9 mouse cellular contexts compared by ENCODE assay signal in the genomic region with DNA sequence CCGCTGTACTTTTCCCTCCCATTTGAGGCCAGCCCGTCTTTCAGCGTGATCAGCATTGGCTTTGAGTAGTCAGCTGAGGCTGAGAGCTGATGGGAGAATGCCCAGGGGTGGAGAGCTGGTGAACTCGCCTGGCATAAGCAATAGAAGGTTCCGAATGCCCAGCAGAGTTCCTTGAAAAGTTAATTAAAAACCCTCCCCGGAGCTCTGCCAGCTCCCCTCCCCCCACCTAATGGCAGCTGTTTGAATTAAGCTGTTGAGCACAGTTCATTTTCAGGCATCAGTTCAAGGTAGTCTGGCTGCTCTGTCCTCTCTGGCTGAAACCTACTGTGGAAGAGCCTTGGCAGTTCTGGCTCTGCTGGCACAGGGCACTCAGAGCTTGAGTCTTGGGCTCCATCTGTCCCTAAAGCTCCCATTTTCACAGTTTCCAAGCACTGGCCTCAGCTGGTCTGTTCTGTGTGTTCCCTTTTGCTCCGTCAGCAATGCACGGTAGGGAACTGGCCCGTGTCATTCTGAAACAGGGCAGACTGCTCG. TPM values are rescaled to one million over a fixed set of nuclear protein-coding genes. Genes with fewer than 3 reads are reported as not detected.
DNase-seq lines count a peak whose midpoint lies in the region; TF ChIP-seq lines count a peak whose summit lies in the region.
"Had no signal": no experiment of that assay in that cellular context is flagged by ENCODE, and none has a peak within 500 bp of the region (broad histone marks: within the 10 kb centered on the region; RNA-seq: fewer than 3 reads in every experiment).

No protein-coding gene starts in this region.

- intact Hi-C loops in left cerebral cortex, postnatal 4 days (cut with DNase I), result no loop called here

- DNase-seq in lung, postnatal 36 days, result peak; percentile 32
- DNase-seq in lung, adult 2 months, result no peak
- peak; percentile 55 to 88 for DNase-seq in cerebellum, postnatal 4 days (ENCODE audit: low spot score in 2 of 2)
- peak; percentile 91 for DNase-seq in kidney, adult 18-20 months
- peak; percentile 95 for DNase-seq in left cerebral cortex, postnatal 4 days
- DNase-seq in spleen, adult 18-20 months, result no peak
- no peak for DNase-seq in ovary, adult 18-20 months (ENCODE audit: low spot score)
- DNase-seq in thymus, postnatal 0 days (ENCODE audit: low spot score), result no peak
- DNase-seq: lung, embryonic 14.5 days had no signal

- 0 out of 2 replicates have a peak, but pooled peaks cover 3% of the 10 kb centered on the region for H3K4me1 ChIP-seq in lung, adult 2 months (ENCODE audit: control insufficient read depth, insufficient read depth, low read length)

- H3K4me3 ChIP-seq in lung, adult 2 months (replicated peaks; ENCODE audit: extremely low read depth, low read depth, low read length), result no peak overlapping the region

- 70% methylated on average over 10 of the region's 10 CpGs for WGBS in lung, adult 2 months

- TF ChIP-seq CTCF in lung, adult 2 months (IDR thresholded peaks at IDR 0.05; ENCODE audit: insufficient read depth, low read length), result no peak

- TF ChIP-seq POLR2A in lung, adult 2 months (IDR thresholded peaks at IDR 0.05; ENCODE audit: borderline replicate concordance, extremely low read depth, low read depth, low read length), result no peak

RNA-seq across cellular contexts. Expression of a gene that starts 5.7 kb away (rescaled TPM):
- polyA plus RNA-seq in lung, adult 2 months (2012; rRNA removed), result 80.2 and 117 TPM in 2 replicates
- total RNA-seq in left cerebral cortex, postnatal 4 days (2021), result 100 to 1,000 TPM; 149 to 158 TPM
- 29.0 and 29.2 TPM in 2 replicates for polyA plus RNA-seq in thymus, postnatal 0 days (2015; fragmentation: Nextera tagmentation; extraction: Ambion mirVana)

RNA-seq across cellular contexts. Expression of a gene that starts 15.5 kb away (rescaled TPM):
- 70.0 and 74.4 TPM in 2 replicates for polyA plus RNA-seq in lung, adult 2 months (2012; rRNA removed)
- total RNA-seq in left cerebral cortex, postnatal 4 days (2021), result 100 to 1,000 TPM; 105 to 114 TPM
- polyA plus RNA-seq in thymus, postnatal 0 days (2015; fragmentation: Nextera tagmentation; extraction: Ambion mirVana), result 563 and 614 TPM in 2 replicates

RNA-seq across cellular contexts. Expression of a gene that starts 15.6 kb away (rescaled TPM):
- polyA plus RNA-seq in lung, adult 2 months (2012; rRNA removed), result 4.8 and 6.6 TPM in 2 replicates
- total RNA-seq in left cerebral cortex, postnatal 4 days (2021), result 10 to 100 TPM; 11.7 to 11.9 TPM
- 127 and 136 TPM in 2 replicates for polyA plus RNA-seq in thymus, postnatal 0 days (2015; fragmentation: Nextera tagmentation; extraction: Ambion mirVana)

RNA-seq across cellular contexts. Expression of a gene that starts 52.2 kb away (rescaled TPM):
- polyA plus RNA-seq in lung, adult 2 months (2012; rRNA removed), result 54.8 and 62.8 TPM in 2 replicates
- total RNA-seq in left cerebral cortex, postnatal 4 days (2021), result 1 to 10 TPM; 1.6 to 1.8 TPM
- polyA plus RNA-seq in thymus, postnatal 0 days (2015; fragmentation: Nextera tagmentation; extraction: Ambion mirVana), result 0.03 and 0.12 TPM in 2 replicates

Comparison
In these comparisons a context has a peak if more than half of its experiments do, and no peak if none do; other contexts are left out.
1. DNase-seq: peak in lung, postnatal 36 days (single experiment), cerebellum, postnatal 4 days (2 of 2), kidney, adult 18-20 months (single experiment) and left cerebral cortex, postnatal 4 days (single experiment); none in lung, adult 2 months (single experiment), spleen, adult 18-20 months (0 of 2), ovary, adult 18-20 months (single experiment) and thymus, postnatal 0 days (single experiment).
2. RNA of a gene that starts 15.6 kb away (polyA plus RNA-seq): 127 to 136 TPM in thymus, postnatal 0 days; 4.8 to 6.6 TPM in lung, adult 2 months; every median in the first group is over 10 times any median in the second.